Mouse (Mus musculus): ENCODE data around the gene Pramel1.

GRCm38 (mm10) chr4:143383646-143384045, 10.6 kb upstream of the Pramel1 start:
- TF ChIP-seq POLR2A (IDR thresholded peaks at IDR 0.05; ENCODE audit: low read depth, low read length) (no peak), CTCF (conservative IDR thresholded peaks at IDR 0.05 in 1 of 2, IDR thresholded peaks at IDR 0.05 in 1 of 2; ENCODE audit: low read depth in 2 of 2, low read length in 2 of 2) (no peak), EP300 (IDR thresholded peaks at IDR 0.05; ENCODE audit: low read length) (no peak)
